Mouse (Mus musculus) heart, postnatal 0 days (tissue): Measurements from ENCODE around the gene Scfd2. TPM values are rescaled to one million over a fixed set of nuclear protein-coding genes. Genes with fewer than 3 reads are reported as not detected.

Experiments used
- ATAC-seq: fragments of 200-750 bp; cut with Nextera tagmentation; 2 replicates; pipeline ENCODE4 v1.8.0; 2017; ENCODE audit warnings: low read depth, moderate number of reproducible peaks, moderate library complexity; ENCODE audit not compliant: insufficient read depth
- DNase-seq: peaks from one replicate; pipeline ENCODE4 v3.0.0-alpha.2; 2016; ENCODE audit warnings: low spot score
- H3K27ac ChIP-seq: fragments of 300-500 bp; sonication (generic); 2 replicates; pipeline ENCODE4 v1.5.1; 2014; ENCODE audit warnings: low read depth, mild to moderate bottlenecking
- H3K27me3 ChIP-seq: fragments of 300-500 bp; sonication (generic); 2 replicates; pipeline ENCODE4 v1.6.1; 2014; ENCODE audit warnings: low read length, mixed read lengths; ENCODE audit not compliant: control insufficient read depth, insufficient read depth
- H3K36me3 ChIP-seq: fragments of 300-500 bp; sonication (generic); replicated peaks from 2 replicates; pipeline ENCODE4 v1.6.1; 2014; ENCODE audit warnings: low read length, mixed read lengths; ENCODE audit not compliant: control insufficient read depth, insufficient read depth
- H3K4me1 ChIP-seq: fragments of 300-500 bp; sonication (generic); 2 replicates; pipeline ENCODE4 v1.6.1; 2014; ENCODE audit warnings: antibody characterized with exemption; ENCODE audit not compliant: control insufficient read depth, insufficient read depth
- H3K4me2 ChIP-seq: fragments of 300-500 bp; sonication (generic); 2 replicates; pipeline ENCODE4 v1.6.1; 2014; ENCODE audit warnings: low read depth, mild to moderate bottlenecking, low read length, moderate library complexity
- H3K4me3 ChIP-seq: fragments of 300-500 bp; sonication (generic); 2 replicates; pipeline ENCODE4 v1.5.1; 2014; ENCODE audit warnings: low read depth, low read length
- H3K9ac ChIP-seq: fragments of 300-500 bp; sonication (generic); replicated peaks from 2 replicates; pipeline ENCODE4 v1.6.1; 2014; ENCODE audit warnings: low read depth, low read length, mixed read lengths
- H3K9me3 ChIP-seq: fragments of 300-500 bp; sonication (generic); replicated peaks from 2 replicates; pipeline ENCODE4 v1.6.1; 2016; ENCODE audit warnings: low read length; ENCODE audit not compliant: control insufficient read depth
- CTCF ChIP-seq: IDR thresholded peaks from 2 replicates; pipeline ENCODE4 v1.5.1; 2016; ENCODE audit warnings: antibody characterized with exemption, control low read depth, low read depth
- EP300 ChIP-seq: IDR thresholded peaks from 2 replicates; pipeline ENCODE4 v1.6.1; 2016; ENCODE audit warnings: antibody characterized with exemption, low read depth
- WGBS: fragments of 180-500 bp; shearing (Covaris S2); extraction: QIAGEN DNeasy Blood & Tissue Kit; methylation state at CpG from one replicate; pipeline ENCODE4 v1.1.7; 2014; 5-methylcytosine and 5-hydroxymethylcytosine counted together
- polyA plus RNA-seq: library from polyadenylated mRNA; unstranded; fragments of >200 nt; fragmentation: Nextera tagmentation; extraction: Ambion mirVana; gene quantifications from 2 replicates; pipeline ENCODE4 v1.2.1, GENCODE M21; 2015
- total RNA-seq: library from RNA; depleted of rRNA; stranded (reverse); fragments of >200 nt; gene quantifications from 2 replicates; pipeline ENCODE4 v1.2.3, GENCODE M21; 2014; ENCODE audit warnings: low replicate concordance; rRNA removed

The Scfd2 gene
- total RNA-seq (24.3 and 26.9 TPM in 2 replicates), polyA plus RNA-seq (10.5 and 14.2 TPM in 2 replicates)

GRCm38 (mm10) chr5:74531630-74532280 is at the start of gene Scfd2:
TSS of gene Scfd2 (minus strand) at chr5:74531759.
- H3K9ac ChIP-seq: peak within 1 kb of the TSS; percentile 58
- H3K9me3 ChIP-seq: no peaks in the 10 kb centered on the region
- H3K36me3 ChIP-seq: no peaks in the 10 kb centered on the region
- no peaks in the 10 kb centered on the region for H3K27me3 ChIP-seq
- peak within 1 kb of the TSS; percentile 75 for H3K27ac ChIP-seq
- H3K4me2 ChIP-seq: peak within 1 kb of the TSS; percentile 87
- TF ChIP-seq EP300 (peak; percentile 68), CTCF (no peak)
- WGBS: 6% methylated on average over 35 of the region's 35 CpGs
- H3K4me3 ChIP-seq: peak within 1 kb of the TSS; percentile 62
- ATAC-seq (peak; percentile 87), DNase-seq (peak; percentile 96)
- peaks cover 26% of the 10 kb centered on the region for H3K4me1 ChIP-seq

- DNase-seq (no peak), ATAC-seq (no peak)
- H3K4me2 ChIP-seq: no peak overlapping the region
- TF ChIP-seq EP300: no peak
- no peak for TF ChIP-seq CTCF
- no peak overlapping the region for H3K27ac ChIP-seq
- no peaks in the 10 kb centered on the region for H3K9me3 ChIP-seq
- H3K27me3 ChIP-seq: no peaks in the 10 kb centered on the region
- H3K4me1 ChIP-seq: no peaks in the 10 kb centered on the region
- H3K36me3 ChIP-seq: peaks cover 41% of the 10 kb centered on the region
- no peak overlapping the region for H3K4me3 ChIP-seq
- 85% methylated on average over 6 of the region's 6 CpGs for WGBS
- no peak overlapping the region for H3K9ac ChIP-seq
Observed at GRCm38 (mm10) chr5:74571767-74572166, 40.2 kb upstream of the Scfd2 start.

DNA sequence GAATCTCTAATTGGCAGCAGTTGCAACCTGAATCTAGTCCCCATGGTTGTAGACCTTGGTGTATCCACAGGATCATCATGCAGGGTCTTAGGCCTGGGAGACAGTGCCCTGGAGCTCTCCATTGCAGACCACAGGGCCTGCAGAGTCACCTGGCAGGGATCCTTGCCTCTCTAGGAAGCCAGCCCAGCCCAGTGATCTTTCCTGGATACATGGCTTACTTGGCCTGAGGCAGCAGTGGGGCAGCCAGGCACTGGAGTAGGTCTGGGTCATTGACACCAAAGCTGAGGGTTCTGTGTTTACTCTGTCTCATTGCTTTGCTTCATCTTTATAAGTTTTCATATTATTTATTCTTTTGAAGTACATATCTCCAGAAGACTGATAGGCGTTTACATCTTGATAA is 29.6 kb upstream of the Scfd2 start:
- no peak for DNase-seq
- H3K36me3 ChIP-seq: peaks cover 62% of the 10 kb centered on the region
- peaks cover 7% of the 10 kb centered on the region; the same call in 1 of the 2 replicates for H3K4me1 ChIP-seq
- WGBS: 88% methylated on average over 1 of the region's 1 CpGs
- no peak overlapping the region for H3K9ac ChIP-seq
- no peak overlapping the region for H3K4me3 ChIP-seq
- H3K27ac ChIP-seq: no peak overlapping the region
- H3K4me2 ChIP-seq: no peak overlapping the region
- H3K9me3 ChIP-seq: no peaks in the 10 kb centered on the region
- no peak for ATAC-seq
- no peaks in the 10 kb centered on the region for H3K27me3 ChIP-seq
- TF ChIP-seq CTCF: no peak
- TF ChIP-seq EP300: no peak

GRCm38 (mm10) chr5:74549566-74549965 is 18.0 kb upstream of the Scfd2 start:
- ATAC-seq: no peak
- 69% methylated on average over 8 of the region's 8 CpGs for WGBS
- Histone ChIP-seq H3K27me3 (no peaks in the 10 kb centered on the region), H3K4me1 (no peaks in the 10 kb centered on the region), H3K36me3 (peaks cover 71% of the 10 kb centered on the region), H3K4me3 (no peak overlapping the region), H3K4me2 (no peak overlapping the region), H3K27ac (no peak overlapping the region), H3K9ac (no peak overlapping the region), H3K9me3 (no peaks in the 10 kb centered on the region)
- TF ChIP-seq EP300 (no peak), CTCF (no peak)
- DNase-seq: no peak

DNA sequence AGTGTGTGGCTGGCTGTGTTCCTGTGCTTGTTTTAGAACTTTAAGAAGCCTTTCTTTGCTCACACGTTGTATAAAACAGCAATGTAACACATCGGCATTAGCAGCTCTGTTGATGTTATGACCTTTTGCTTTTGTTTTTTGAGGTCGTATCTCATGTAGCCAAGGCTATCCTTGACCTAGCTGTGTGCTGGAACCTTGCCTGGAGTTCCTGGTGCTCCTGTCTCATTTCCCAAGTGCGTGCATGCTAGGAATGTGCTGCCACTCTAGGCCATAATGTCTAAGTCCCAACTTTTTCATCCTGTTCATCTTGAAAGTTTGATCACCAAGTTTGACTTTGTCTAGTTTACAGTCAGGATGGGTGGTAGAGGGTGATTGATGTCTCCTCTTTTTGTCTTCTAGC is 14.0 kb upstream of the Scfd2 start:
- Histone ChIP-seq H3K9ac (no peak overlapping the region), H3K4me2 (no peak overlapping the region), H3K4me3 (no peak overlapping the region), H3K9me3 (no peaks in the 10 kb centered on the region), H3K4me1 (no peaks in the 10 kb centered on the region), H3K27me3 (no peaks in the 10 kb centered on the region), H3K36me3 (peaks cover 75% of the 10 kb centered on the region), H3K27ac (no peak overlapping the region)
- TF ChIP-seq EP300 (no peak), CTCF (no peak)
- ATAC-seq (no peak), DNase-seq (no peak)
- WGBS: 88% methylated on average over 4 of the region's 4 CpGs
